Mouse (Mus musculus) layer of hippocampus, postnatal 10 days (tissue): Measurements from ENCODE around the gene Prickle1. TPM values are rescaled to one million over a fixed set of nuclear protein-coding genes. Genes with fewer than 3 reads are reported as not detected.

ENCODE experiments used
- DNase-seq, 2 experiments: peaks; one replicate each; pipeline ENCODE4 v3.0.0; 2021; ENCODE audit warnings: low spot score in 2 of 2
- total RNA-seq, 2 experiments: library from RNA; stranded (reverse); gene quantifications; 2 replicates each; pipeline ENCODE4 v1.2.3; 2021

Prickle1 gene
- total RNA-seq, 2 experiments from 2014 or later = 40.9 to 42.8 TPM

GRCm38 (mm10) chr15:93554203-93554851 lies 41.4 kb downstream of the Prickle1 start:
- no peak for DNase-seq

DNA sequence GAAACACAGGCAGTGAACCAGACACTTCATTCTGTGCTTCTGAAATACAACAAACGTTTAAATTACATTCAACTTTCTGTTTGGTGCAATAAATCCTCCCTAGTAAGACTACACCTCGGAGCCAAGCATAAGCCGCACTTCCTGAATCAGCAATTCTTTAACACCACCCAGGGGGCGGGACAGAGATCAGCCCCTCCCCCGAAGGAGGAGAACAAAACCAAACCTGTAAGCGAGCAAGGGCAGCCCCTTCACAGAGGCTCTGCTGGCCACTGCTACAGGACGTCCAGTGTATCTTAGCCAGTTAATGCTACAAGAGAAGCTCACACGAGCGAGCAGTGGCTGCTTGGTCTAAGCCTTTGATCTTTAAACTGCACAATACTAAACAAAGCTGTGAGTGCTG lies 43.5 kb downstream of the Prickle1 start:
- peak in 1 of 2 experiments; percentile 46 for DNase-seq

- no peak for DNase-seq
Measured at GRCm38 (mm10) chr15:93548297-93548696, 47.4 kb downstream of the Prickle1 start.

GRCm38 (mm10) chr15:93539415-93539814 lies 56.3 kb downstream of the Prickle1 start:
- no peak for DNase-seq

DNA sequence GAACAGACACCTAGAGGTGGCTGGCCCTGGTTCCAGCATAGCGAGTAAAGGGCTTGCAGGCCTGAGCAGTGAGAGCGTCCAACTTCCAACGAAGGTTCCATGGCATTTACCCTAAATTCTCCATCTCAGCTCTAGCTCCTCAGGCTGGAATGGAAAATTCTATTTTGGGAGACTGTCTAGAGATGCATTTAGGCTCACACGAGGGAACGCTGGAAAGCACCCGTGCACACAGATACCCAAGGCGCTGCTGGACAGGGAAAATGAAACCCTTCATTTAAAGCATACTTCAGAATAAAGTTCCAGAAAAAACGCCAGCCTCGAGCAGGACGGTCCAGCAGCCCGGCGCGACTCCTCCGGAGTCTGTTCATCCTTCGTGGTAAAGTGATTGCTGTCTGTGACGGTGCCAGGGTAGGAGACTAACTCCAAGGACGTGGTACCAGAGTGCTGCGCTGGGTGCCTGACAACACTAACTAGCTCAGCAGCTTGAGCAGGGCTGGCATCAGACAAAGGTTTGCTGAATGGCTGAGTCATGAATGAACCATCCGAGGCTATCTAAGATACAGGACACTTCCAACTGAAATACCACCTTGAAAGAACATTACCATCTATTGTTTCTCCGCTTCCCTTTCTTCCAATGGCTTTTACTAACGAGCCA lies 57.0 kb downstream of the Prickle1 start:
- no peak for DNase-seq

GRCm38 (mm10) chr15:93537745-93538144 lies 57.9 kb downstream of the Prickle1 start:
- DNase-seq = no peak

DNA sequence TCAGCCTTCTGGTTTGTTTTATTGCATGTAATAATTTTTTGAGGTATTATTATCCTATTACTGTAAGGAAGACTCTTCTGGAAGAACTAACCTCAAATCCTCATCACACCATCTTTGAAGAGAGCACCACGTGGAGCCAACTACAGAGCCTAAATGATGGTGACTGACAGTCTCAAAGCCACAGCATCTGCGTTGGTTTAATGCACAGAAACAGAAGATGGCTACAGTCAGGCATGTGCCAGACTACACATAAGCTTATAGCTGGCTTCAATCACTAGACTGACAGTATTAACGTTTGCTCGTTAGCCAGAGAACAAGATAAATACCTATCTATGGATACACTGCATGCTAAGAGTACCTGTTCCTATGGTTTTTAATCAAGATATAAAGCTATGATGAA lies 59.5 kb downstream of the Prickle1 start:
- DNase-seq = no peak

DNA sequence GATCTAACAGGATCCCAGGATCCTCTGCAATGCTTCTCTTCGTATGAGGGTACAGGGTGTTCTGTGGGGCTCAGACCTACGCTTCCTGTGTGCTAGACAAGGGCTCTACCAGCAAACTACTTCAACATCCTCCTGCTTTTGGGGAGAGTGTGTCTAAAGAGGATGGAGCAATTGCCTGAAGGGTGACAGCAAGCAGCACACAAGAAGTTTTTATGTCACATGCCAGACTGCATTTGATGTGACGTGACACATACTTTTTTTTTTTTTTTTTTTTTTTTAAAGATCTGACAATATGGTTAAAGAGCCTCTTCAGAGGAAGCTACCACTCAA lies 65.0 kb downstream of the Prickle1 start:
- no peak for DNase-seq

GRCm38 (mm10) chr15:93529831-93530702 lies 65.6 kb downstream of the Prickle1 start:
- DNase-seq = no peak

- no peak for DNase-seq
Measured at GRCm38 (mm10) chr15:93525305-93525917, 70.3 kb downstream of the Prickle1 start.

DNA sequence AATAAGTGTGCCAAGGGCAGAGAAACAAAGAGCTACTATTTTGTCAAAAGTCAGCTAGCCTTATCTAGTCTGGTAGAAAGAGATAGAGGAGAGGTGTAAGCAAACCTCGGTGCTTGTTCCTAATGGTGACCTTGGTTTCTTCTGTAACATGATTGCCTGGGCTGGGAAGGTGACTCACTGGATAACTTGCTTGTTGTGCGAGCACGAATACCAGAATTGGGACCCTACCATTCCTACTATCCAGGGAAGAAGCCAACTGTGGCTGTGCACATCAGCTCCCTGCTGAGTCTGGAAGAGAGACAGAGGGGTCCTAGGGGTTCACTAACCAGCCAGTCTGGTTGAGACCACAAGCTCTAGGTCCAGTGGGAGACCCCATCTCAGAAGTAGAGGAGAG lies 73.9 kb downstream of the Prickle1 start:
- DNase-seq = no peak

DNA sequence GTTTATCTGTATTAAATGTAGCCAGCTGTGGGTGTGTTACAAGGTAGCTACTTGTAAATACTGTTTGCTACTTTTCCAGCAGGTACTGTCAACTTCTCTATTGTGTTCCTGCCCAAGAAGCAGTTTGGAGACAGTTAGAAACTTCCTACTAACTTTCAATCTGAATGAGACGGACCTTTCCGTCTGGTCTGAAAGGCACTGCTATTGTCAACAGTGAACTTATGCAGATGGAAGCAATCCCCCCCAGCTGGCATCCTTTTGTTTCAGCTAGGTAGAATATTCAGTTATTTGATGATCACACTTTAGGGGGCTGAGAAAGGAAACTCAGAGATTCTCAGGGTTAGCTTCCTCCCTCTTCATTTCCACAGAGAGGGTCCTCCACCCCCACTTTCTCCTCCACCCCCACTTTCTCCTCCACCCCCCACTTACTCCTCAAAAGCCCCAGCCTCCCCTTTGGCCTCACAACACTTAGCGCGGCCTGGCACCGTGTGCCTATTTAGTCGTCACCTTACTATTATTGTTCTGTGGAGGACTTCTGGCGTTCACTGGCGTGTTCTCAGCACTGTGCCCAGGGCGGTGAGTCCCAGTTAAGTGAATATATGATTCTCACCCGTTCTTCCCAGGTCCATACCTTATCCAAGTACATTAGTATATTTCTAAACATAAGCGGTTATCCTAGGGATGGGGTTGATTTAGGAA lies 74.5 kb downstream of the Prickle1 start:
- no peak for DNase-seq

- DNase-seq = no peak
Measured at GRCm38 (mm10) chr15:93519836-93520826, 75.6 kb downstream of the Prickle1 start.

DNA sequence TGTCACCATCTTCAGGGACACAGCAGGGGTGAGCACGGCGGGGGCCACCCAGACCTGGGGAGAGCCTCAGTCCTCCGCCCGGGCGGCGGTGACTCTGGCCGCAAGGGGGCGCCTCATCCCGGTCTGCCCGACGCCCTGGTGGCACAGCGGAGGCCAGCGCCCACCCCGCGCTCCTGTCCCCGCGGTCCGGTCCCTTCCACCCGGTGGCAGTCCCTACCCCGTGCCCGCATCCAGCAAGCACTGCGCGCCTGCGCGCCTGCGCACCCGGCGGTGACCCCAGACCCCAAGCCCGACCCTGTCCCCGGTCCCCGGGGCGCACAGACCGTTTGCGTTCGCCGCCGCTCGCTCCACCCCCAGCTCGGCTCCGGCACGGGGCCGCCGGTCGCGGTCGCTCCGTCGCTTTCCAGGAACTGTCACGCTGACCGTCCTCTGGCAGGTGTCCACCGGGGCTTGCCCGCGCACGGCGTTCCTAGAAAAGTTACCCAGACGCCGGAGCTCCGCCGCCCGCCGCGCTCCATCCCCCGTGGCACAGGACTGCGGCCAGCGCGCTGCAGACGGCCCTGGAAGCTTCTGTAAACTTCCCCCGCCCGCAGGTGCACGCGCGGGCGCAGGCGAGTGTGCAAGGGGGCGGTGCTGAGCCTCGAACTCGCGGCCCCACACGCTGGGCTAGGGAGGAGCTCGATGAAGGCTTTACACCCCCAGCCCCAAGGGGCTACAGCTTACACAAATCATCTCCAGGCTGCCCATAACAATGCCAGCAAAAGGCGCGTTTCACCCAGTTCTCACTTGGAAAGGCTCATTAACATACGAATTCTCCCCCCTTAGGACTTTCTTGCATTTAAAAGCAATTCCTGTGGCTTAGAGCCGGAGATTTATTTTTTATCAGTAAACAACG lies 76.5 kb downstream of the Prickle1 start:
- peak; percentile 81 to 87 for DNase-seq

DNA sequence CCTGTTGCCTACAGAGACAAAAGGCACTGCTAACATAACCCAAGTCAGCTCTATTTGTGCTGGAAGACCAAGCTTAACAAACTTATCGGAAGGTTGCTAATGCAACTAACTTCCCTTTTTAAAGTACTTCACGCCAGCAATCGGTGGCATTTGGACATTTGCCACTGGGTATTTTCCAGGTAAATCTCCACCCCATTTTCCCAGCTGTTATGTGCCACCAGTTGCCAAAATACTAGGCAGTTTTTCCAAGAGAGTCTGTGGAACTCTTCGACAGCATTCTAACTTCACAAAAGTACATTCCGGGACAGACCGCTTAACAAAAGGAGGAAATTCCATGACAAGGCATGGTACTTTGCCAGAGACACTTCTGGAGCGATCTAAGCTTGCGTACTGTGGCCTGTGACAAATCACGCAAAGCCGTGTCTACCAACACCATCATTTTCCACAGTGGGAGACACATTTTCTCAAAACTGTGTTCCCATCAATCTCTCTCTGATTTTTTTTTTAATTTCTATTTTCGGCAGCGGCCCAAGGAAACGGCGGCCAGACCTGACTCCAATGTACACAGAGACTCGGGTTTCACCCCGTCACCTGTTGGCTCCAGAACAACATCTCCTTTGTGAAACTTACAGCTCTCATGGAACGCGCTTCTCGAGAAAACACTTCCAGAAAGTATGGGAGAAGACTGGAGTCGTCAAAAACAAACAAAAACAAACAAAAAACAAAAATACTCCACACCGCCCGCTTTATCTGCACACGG lies 77.4 kb downstream of the Prickle1 start:
- no peak for DNase-seq

DNA sequence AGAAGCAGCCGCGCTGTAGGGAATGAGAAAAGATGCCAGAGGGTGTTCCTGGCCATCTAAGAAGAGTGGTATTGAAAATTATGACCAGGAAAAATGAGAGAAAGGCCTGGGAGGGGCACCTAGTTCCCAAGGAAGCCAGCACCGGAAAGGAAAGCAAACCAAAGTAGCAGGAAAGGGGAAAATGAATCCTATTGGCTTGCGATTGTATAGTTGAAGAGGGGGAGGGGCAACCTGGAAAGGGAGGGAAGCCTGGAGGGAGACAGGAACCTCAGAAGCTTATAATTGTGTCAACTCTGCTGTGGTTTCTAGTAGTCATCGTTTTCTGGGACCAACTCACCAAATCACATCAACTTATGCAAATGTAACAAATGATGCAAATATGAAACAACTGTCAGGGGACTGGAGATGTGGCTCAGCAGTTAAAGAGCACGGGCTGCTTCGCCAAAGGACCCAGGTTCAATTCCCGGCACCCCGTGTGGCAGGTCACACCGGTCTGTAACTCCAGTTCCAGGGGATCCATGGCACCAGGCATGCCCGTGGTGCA lies 78.6 kb downstream of the Prickle1 start:
- DNase-seq = no peak

DNA sequence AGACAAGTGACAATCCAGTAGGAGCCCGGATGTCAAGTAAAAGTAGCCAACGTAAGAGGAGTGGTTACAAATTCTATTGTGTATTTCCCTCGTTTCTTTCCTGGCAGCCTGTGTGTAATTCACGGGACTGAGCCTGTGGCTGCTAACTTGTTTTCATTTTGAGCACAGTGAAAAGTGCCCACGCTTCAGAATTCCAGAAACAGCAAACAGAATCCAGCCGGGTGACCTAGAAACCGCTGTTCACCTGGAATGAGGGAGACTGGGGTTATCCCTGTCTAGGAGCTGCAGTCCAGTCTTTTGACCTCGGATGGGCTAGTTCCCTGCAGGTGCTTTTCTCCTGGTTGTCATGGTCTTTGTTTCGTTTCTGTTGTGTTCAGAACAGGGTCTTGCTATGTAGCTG lies 80.4 kb downstream of the Prickle1 start:
- DNase-seq = no peak

- DNase-seq = no peak
Measured at GRCm38 (mm10) chr15:93513939-93514341, 81.8 kb downstream of the Prickle1 start.
